Mouse (Mus musculus) gonadal fat pad, adult 2 months (tissue): ENCODE data around the gene Dynlt1c. TPM values are rescaled to one million over a fixed set of nuclear protein-coding genes. Genes with fewer than 3 reads are reported as not detected.
"Not testable (repeated sequence)": the region's sequence is repeated elsewhere in the genome, so short reads cannot be mapped to it uniquely, and the experiment has no call there.

Source experiments
- DNase-seq: peaks from one replicate; pipeline ENCODE4 v3.0.0-alpha.2; 2012; ENCODE audit warnings: low read depth
- polyA plus RNA-seq: library from polyadenylated mRNA; depleted of rRNA; stranded (reverse); fragments of >200 nt; gene quantifications from 2 replicates; pipeline ENCODE4 v1.2.3, GENCODE M21; 2012

Gene Dynlt1c
- polyA plus RNA-seq, 1 experiment = 9.5 TPM

DNA sequence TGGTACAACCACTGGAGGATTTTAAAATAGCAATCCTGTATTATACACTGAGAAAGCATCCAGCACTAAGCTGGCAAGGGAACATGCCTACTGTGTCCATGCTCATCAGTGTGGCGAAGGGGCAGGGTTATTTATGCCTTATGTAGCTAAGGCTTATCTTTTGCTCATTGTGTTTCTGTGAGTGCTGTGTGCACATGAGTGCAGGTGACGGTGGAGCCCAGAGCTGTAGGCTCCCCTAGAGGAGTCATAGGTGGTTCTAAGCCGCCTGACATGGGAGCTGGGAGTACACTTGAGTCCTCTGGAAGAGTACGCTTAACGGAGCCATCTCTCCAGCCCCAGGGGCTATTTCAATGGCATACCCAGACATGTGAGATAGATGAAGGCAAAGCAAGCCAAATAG, 17.8 kb downstream of the Dynlt1c start:
- DNase-seq = not testable (repeated sequence)

DNA sequence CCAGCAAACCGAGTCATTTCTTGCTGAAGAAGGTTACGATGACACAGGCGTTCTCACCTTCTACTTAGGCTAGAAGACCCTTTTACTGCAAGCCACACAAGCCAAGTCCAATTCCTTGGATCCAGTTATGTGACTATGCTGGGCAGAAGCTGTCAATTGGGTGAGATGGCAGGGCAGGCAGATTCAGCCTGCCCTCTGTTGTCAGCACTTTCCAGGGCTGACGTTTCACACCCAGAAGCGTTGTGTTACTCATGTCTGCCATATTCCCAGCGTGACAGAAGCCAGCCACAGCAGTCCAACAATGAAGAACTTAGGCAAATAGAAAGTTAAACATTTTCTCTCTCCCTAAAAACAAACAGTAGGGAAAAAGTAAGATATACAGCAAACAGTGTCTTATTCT, 18.6 kb downstream of the Dynlt1c start:
- not testable (repeated sequence) for DNase-seq

DNA sequence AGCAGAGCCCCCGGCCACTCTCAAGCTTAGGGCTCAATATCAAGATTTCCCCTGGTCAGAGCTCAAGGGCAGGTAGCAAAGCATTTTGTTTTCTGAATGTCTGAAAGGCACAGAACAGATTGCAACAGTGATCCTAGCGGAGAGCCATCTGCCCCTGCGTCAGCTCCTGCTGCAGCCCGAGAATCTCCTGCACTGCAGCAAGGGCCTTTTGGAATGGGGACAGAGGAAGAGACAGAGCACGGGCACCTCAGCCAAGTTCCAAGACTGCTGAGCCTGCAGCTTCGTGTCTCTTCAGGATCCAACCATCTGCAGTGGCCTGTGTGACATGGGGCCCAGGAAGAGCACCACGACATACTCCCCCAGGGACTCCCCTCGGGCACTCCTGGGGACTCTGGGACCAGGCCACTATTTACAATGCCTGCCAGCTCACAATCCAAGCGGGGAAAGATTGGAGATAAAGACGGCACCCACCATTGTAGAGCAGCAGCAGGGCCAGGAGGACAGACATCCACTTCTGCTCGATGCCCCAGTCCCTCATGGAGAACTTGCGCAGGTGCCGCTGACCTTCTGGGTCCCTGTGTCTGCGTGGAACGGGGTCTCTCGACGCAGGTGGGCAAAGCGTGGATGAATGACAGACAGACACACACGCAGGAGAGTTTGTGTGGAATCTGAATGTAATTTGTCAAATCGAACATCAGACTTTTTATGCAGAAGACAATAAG, 19.4 kb downstream of the Dynlt1c start:
- not testable (repeated sequence) for DNase-seq

- DNase-seq = not testable (repeated sequence)
Measured at GRCm38 (mm10) chr17:6621976-6622375, 20.5 kb downstream of the Dynlt1c start.

GRCm38 (mm10) chr17:6624926-6625558, 23.6 kb downstream of the Dynlt1c start:
- DNase-seq = not testable (repeated sequence)

DNA sequence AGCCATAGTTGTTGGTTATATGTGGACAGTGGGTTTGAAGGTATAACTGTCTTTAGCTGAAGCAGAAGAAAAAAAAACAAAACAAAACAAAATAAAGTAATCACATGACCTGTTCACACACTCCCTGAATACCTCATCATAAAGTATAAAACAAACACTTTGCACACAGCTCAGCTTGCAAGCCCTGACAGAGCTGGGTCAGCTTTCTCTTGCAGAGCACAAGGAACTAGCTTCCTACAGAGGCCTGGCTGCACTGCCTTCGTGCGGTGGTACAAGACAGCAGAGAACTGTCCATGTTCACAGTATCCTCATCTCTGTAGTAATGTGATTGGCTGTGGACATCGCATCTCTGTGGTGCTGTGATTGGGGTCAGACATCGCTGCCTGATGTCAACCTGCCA, 28.9 kb downstream of the Dynlt1c start:
- not testable (repeated sequence) for DNase-seq

GRCm38 (mm10) chr17:6632850-6633249, 31.4 kb downstream of the Dynlt1c start:
- DNase-seq = not testable (repeated sequence)

DNA sequence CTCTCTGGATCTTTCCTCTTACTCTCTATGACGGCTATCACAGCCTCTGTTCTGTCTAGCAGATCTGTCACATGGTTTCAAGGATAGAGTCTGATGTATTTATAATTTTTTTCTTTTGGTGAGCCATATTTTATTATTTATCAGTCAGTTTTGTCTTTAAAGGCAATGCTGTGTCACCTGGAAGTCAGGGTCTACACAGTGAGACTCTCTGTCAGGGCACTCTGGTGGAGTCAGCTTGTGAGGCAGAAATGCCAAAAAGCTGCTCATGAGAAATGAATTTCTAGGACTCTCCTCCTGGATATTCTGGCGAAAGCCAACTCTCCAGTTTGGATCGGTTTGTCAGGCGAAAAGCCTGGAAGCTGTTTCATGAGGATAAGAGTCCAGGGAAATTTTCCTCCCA, 34.3 kb downstream of the Dynlt1c start:
- DNase-seq = not testable (repeated sequence)

DNA sequence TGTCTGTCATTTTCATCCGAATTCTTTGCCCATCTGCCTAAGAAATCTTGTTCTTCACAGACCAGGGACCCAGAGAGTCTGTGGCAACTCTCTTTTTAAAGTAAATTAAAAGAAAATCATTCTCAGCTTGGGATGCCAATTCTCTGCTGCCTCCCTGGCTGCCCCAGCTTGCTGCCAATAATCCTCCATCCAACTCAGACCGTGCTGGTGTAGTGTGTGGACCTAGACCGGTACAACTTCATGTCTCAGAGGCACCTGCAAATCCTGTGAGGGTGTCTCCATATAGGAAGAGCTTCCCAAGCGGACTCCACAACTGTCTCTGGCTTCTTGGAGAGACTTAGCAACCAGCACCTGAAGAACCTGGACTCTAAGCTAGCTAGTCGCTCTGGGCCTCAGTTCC, 35.4 kb downstream of the Dynlt1c start:
- no peak for DNase-seq

- DNase-seq = not testable (repeated sequence)
Measured at GRCm38 (mm10) chr17:6637434-6637833, 36.0 kb downstream of the Dynlt1c start.

GRCm38 (mm10) chr17:6638444-6638843, 37.0 kb downstream of the Dynlt1c start:
- DNase-seq = not testable (repeated sequence)

DNA sequence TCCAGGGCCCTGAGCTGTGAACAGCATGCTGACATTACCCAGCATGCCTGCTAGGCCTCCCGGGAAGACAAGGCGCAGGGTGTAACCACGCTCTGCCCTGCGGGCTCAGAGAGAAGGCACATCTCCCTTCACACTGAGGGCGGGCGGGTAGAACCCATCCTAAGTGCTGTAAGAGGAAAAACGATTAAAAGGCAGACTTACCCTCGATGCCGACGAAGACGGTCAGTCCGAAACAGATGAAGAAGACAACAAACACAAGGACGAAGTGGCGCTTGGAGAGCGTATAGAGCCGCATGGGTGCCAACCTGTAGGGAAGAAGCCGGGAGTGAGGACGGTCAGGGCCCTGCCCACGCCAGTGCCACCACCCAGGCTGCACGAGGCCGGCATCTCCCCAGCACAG, 38.0 kb downstream of the Dynlt1c start:
- DNase-seq = not testable (repeated sequence)

DNA sequence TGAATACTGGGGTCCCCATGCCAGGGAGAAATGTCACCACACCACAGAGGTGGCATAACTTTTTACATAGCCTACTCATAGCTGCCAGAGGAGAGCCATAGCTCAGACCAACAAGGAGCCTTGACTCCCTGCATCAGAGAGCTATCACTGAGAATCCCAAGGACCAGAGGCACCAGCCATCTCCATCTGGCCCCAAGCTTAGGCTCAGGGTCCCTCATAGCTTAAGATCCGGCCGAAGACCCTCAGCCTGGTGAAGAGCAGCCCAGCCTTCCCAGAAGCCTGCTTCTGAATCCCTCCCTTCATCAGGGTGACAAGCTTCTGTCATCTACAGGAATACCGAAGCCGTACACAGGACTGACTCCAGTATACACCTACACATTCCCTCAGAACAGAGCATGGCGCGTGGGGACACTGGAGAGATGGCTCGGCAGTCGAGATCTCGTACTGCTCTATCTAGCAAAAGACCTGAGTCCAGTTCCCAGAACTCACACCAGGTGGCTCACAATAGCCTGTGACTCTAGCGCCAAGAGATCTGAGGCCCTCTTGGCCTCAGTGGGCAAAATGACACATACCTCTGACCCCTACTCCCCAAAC, 38.7 kb downstream of the Dynlt1c start:
- DNase-seq = not testable (repeated sequence)

- DNase-seq = not testable (repeated sequence)
Measured at GRCm38 (mm10) chr17:6640771-6641429, 39.4 kb downstream of the Dynlt1c start.

GRCm38 (mm10) chr17:6644210-6644609, 42.7 kb downstream of the Dynlt1c start:
- DNase-seq = not testable (repeated sequence)

DNA sequence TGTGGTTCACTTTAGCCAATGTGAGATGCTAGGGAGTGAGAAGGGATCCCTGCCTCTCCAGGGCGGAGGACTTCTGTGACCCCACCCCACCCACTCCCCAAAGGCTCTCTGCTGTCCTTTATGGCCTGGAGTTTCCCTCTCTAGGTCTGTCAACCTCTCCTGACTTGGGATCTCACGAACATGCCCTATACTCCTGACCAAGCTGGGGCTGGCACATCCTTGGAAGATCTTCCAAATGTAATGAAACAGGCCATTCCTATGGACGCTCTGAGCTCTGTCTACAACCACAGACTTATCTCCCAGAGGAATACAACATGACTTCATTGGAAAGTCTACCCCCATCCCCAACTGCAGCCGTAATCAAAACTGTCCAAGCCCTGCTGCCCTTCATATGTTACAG, 43.2 kb downstream of the Dynlt1c start:
- DNase-seq = not testable (repeated sequence)

GRCm38 (mm10) chr17:6645668-6646067, 44.2 kb downstream of the Dynlt1c start:
- not testable (repeated sequence) for DNase-seq

- DNase-seq = not testable (repeated sequence)
Measured at GRCm38 (mm10) chr17:6646841-6647240, 45.4 kb downstream of the Dynlt1c start.

DNA sequence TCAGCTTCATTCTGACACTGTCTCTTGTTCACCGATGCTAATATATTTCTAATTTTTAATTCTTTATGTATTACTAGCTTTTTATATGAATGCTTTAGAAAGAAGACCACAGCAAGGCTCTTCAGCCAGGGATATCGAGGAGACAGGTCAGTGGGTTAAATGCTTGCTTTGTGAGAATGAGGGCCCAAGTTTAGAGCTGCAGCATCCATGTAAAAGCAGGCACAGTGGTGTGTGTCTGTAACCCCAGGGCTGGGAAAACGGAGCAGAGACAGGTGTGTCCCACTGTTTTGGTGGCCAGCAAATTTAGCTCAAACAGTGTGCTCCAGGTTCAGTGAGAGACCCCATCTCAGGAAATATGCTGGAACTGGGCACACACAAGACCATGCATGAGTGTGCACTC, 46.0 kb downstream of the Dynlt1c start:
- not testable (repeated sequence) for DNase-seq

DNA sequence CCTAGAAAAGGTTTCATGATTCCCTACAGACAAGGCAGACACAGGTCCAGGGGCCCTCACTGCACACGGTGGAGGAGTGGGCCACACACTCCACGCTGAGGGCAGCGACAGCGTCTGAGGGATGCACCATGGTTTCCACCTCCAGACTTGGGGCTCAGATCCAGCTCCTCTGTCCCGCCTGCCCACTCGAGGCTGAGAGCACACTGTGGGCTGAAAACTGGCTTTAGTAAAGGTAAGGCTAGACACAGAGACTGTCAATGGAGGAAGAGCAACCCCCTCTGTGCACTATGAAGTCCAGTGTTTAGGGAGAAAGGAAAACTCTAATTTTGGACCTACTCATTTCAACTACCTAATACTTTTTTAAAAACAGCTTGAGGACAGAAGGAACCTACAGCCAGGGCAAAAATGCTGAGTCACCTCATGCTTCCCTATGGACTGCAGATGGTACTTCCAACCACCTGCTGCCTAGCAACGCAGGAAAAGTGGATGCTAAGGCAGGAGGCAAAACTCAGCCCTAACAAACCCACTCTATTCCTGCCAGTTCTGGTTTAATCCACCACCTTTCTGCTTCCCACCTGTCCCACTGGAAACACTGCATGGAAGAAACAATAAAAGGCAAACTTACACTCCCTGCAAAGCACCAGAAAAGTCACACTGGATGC, 49.6 kb downstream of the Dynlt1c start:
- not testable (repeated sequence) for DNase-seq

GRCm38 (mm10) chr17:6653341-6653946, 52.0 kb downstream of the Dynlt1c start:
- not testable (repeated sequence) for DNase-seq
